ENCODE assay signal across 9 mouse cellular contexts in genomic region chr4:137897298-137897612, GRCm38 (mm10). TPM values are rescaled to one million over a fixed set of nuclear protein-coding genes. Genes with fewer than 3 reads are reported as not detected.
DNase-seq lines count a peak whose midpoint lies in the region; ATAC-seq and TF ChIP-seq lines count a peak whose summit lies in the region.
"Had no signal": no experiment of that assay in that cellular context is flagged by ENCODE, and none has a peak within 500 bp of the region (broad histone marks: within the 10 kb centered on the region; RNA-seq: fewer than 3 reads in every experiment).

No protein-coding gene starts in this region.

- 1% methylated on average over 8 of the region's 8 CpGs for WGBS in forebrain, embryonic 16.5 days
- 7% methylated on average over 8 of the region's 8 CpGs for WGBS in heart, postnatal 0 days
- WGBS in lung, embryonic 16.5 days: 6% methylated on average over 8 of the region's 8 CpGs

- H3K9ac ChIP-seq in forebrain, embryonic 16.5 days (replicated peaks; ENCODE audit: low read depth, low read length): 0 out of 2 replicates have a peak overlapping the region, but pooled peaks have one; percentile 1
- H3K9ac ChIP-seq in heart, postnatal 0 days (replicated peaks; ENCODE audit: low read depth, low read length): no peak overlapping the region
- H3K9ac ChIP-seq in lung, embryonic 16.5 days (ENCODE audit: low read length): no peak overlapping the region

- no peaks in the 10 kb centered on the region for H3K27me3 ChIP-seq in forebrain, embryonic 16.5 days (replicated peaks; ENCODE audit: control insufficient read depth, insufficient read depth, low read length)
- no peaks in the 10 kb centered on the region for H3K27me3 ChIP-seq in heart, postnatal 0 days (ENCODE audit: control insufficient read depth, insufficient read depth, low read length)
- peaks cover 7% of the 10 kb centered on the region; the same call in 1 of the 2 replicates for H3K27me3 ChIP-seq in lung, embryonic 16.5 days (ENCODE audit: control insufficient read depth, insufficient read depth, low read depth, low read length)

- no peak for TF ChIP-seq EP300 in heart, postnatal 0 days (IDR thresholded peaks at IDR 0.05; ENCODE audit: low read depth)

- peaks cover 30% of the 10 kb centered on the region for H3K4me1 ChIP-seq in forebrain, embryonic 16.5 days (replicated peaks; ENCODE audit: control insufficient read depth, insufficient read depth, low read length)
- peaks cover 11% of the 10 kb centered on the region for H3K4me1 ChIP-seq in heart, postnatal 0 days (ENCODE audit: control insufficient read depth, insufficient read depth)
- H3K4me1 ChIP-seq in lung, embryonic 16.5 days (replicated peaks; ENCODE audit: control insufficient read depth, insufficient read depth, low read length): peaks cover 27% of the 10 kb centered on the region

- ATAC-seq in cerebellum, adult (ENCODE audit: insufficient number of reproducible peaks, low FRiP score, low TSS enrichment): 0 out of 2 replicates have a peak, but pooled peaks have one; percentile 49
- peak; percentile 66 for ATAC-seq in forebrain, embryonic 16.5 days
- peak; percentile 80 for ATAC-seq in heart, postnatal 0 days (ENCODE audit: insufficient read depth, low read depth)
- peak; percentile 83 for ATAC-seq in lung, embryonic 16.5 days (ENCODE audit: low read depth)

- peak; percentile 83 for DNase-seq in 3T3-L1 (ENCODE audit: low read depth, low spot score)
- peak; percentile 68 for DNase-seq in heart, postnatal 0 days (ENCODE audit: low spot score)
- peak; percentile 86 to 87 for DNase-seq in kidney, postnatal 36 days
- DNase-seq in right cerebral cortex, adult 2 months (ENCODE audit: low spot score in 2 of 2): peak; percentile 58 to 68
- no peak for DNase-seq in T-cell, adult 2 months (ENCODE audit: low spot score)

- H3K27ac ChIP-seq in forebrain, embryonic 16.5 days (ENCODE audit: low read length): peak overlapping the region; percentile 21
- peak overlapping the region; percentile 61 for H3K27ac ChIP-seq in heart, postnatal 0 days (ENCODE audit: low read depth)
- no peak overlapping the region for H3K27ac ChIP-seq in lung, embryonic 16.5 days (ENCODE audit: low read length)

- H3K36me3 ChIP-seq in forebrain, embryonic 16.5 days (ENCODE audit: control insufficient read depth, insufficient read depth): no peaks in the 10 kb centered on the region
- no peaks in the 10 kb centered on the region for H3K36me3 ChIP-seq in heart, postnatal 0 days (replicated peaks; ENCODE audit: control insufficient read depth, insufficient read depth, low read length)
- no peaks in the 10 kb centered on the region for H3K36me3 ChIP-seq in lung, embryonic 16.5 days (ENCODE audit: control insufficient read depth, insufficient read depth, low read length)
- H3K36me3 ChIP-seq: G1E had no signal

- no peaks in the 10 kb centered on the region for H3K9me3 ChIP-seq in forebrain, embryonic 16.5 days (ENCODE audit: control insufficient read depth, low read length)
- H3K9me3 ChIP-seq in heart, postnatal 0 days (replicated peaks; ENCODE audit: control insufficient read depth, low read length): no peaks in the 10 kb centered on the region
- no peaks in the 10 kb centered on the region for H3K9me3 ChIP-seq in lung, embryonic 16.5 days (ENCODE audit: control insufficient read depth, low read length)
- H3K9me3 ChIP-seq: G1E had no signal

- H3K4me3 ChIP-seq in forebrain, embryonic 16.5 days (replicated peaks; ENCODE audit: low read length): no peak overlapping the region
- no peak overlapping the region for H3K4me3 ChIP-seq in heart, postnatal 0 days (ENCODE audit: low read depth, low read length)
- H3K4me3 ChIP-seq in lung, embryonic 16.5 days (ENCODE audit: low read length): no peak overlapping the region

- no peak overlapping the region for H3K4me2 ChIP-seq in forebrain, embryonic 16.5 days (ENCODE audit: low read length)
- no peak overlapping the region for H3K4me2 ChIP-seq in heart, postnatal 0 days (ENCODE audit: low read depth, low read length)
- H3K4me2 ChIP-seq in lung, embryonic 16.5 days (ENCODE audit: low read depth, low read length): no peak overlapping the region

- no peak for TF ChIP-seq CTCF in heart, postnatal 0 days (IDR thresholded peaks at IDR 0.05; ENCODE audit: low read depth)

RNA-seq across cellular contexts. Expression of gene Ece1, which starts 35.2 kb away (rescaled TPM):
- 12.4 and 16.3 TPM in 2 replicates for polyA plus RNA-seq in forebrain, embryonic 16.5 days (2015; fragmentation: Nextera tagmentation; extraction: Ambion mirVana)
- 140 and 238 TPM in 2 replicates for total RNA-seq in heart, postnatal 0 days (2014; rRNA removed; ENCODE audit: low replicate concordance)
- polyA plus RNA-seq in heart, postnatal 0 days (2015; fragmentation: Nextera tagmentation; extraction: Ambion mirVana): 35.4 and 35.7 TPM in 2 replicates
- 48.1 and 53.8 TPM in 2 replicates for polyA plus RNA-seq in lung, embryonic 16.5 days (2015; fragmentation: Nextera tagmentation; extraction: Ambion mirVana)
